In the genomic region with DNA sequence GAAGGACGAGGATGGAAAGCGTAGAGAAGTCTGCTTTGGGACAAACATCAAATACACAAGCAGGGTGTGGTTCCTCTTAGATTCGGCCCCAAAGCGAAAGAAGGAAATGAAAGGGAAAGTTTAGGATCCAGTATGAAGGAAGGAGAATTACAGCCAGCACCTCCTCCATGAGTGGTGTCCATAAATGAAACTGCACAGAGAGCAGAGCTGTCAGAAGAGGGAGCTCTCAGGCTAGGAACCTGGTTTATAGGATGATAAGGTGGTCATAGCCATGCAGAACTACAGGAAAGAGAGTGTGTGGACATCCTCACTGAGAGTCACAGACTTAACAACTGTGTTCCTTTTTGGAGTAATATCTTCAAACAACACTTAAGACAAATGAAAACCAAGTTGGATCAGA, we compare ENCODE assay signal across 8 mouse cellular contexts. TPM values are rescaled to one million over a fixed set of nuclear protein-coding genes. Genes with fewer than 3 reads are reported as not detected.
DNase-seq lines count a peak whose midpoint lies in the region; ATAC-seq and TF ChIP-seq lines count a peak whose summit lies in the region.

No protein-coding gene starts in this region.

- TF ChIP-seq CTCF in spleen, adult 2 months (IDR thresholded peaks at IDR 0.05; ENCODE audit: extremely low read depth, insufficient read depth, insufficient read length, insufficient replicate concordance): peak; percentile 20; the same call in 1 of the 2 replicates
- peak; percentile 88 for TF ChIP-seq CTCF in heart, postnatal 0 days (IDR thresholded peaks at IDR 0.05; ENCODE audit: low read depth)

- no peak overlapping the region for H3K9ac ChIP-seq in forebrain, embryonic 13.5 days
- H3K9ac ChIP-seq in forebrain, embryonic 15.5 days (replicated peaks): no peak overlapping the region
- no peak overlapping the region for H3K9ac ChIP-seq in heart, postnatal 0 days (replicated peaks; ENCODE audit: low read depth, low read length)

- intact Hi-C loops in left cerebral cortex, postnatal 4 days (cut with DNase I): loop anchor here (5.0 kb wide), 1 partner anchor 211 kb away; no protein-coding TSS in a partner anchor

- peak in 1 of 2 experiments; percentile 16 for DNase-seq in spleen, adult 2 months (ENCODE audit: low read depth in 1 of 2, low spot score in 2 of 2)
- no peak for DNase-seq in spleen, adult 12 weeks (ENCODE audit: low spot score)
- peak; percentile 80 for DNase-seq in heart, postnatal 0 days (ENCODE audit: low spot score)
- DNase-seq in left cerebral cortex, postnatal 4 days: peak; percentile 31
- peak; percentile 37 for DNase-seq in right cerebral cortex, postnatal 25 days
- no peak for DNase-seq in spleen, adult 18-20 months

- TF ChIP-seq EP300 in heart, postnatal 0 days (IDR thresholded peaks at IDR 0.05; ENCODE audit: low read depth): no peak

- H3K4me2 ChIP-seq in forebrain, embryonic 13.5 days: no peak overlapping the region
- no peak overlapping the region for H3K4me2 ChIP-seq in forebrain, embryonic 15.5 days (replicated peaks)
- H3K4me2 ChIP-seq in heart, postnatal 0 days (ENCODE audit: low read depth, low read length): no peak overlapping the region

- H3K27me3 ChIP-seq in forebrain, embryonic 13.5 days: no peaks in the 10 kb centered on the region
- no peaks in the 10 kb centered on the region for H3K27me3 ChIP-seq in forebrain, embryonic 15.5 days
- H3K27me3 ChIP-seq in spleen, adult 2 months (ENCODE audit: control insufficient read depth, insufficient read depth, low read length): no peaks in the 10 kb centered on the region
- H3K27me3 ChIP-seq in heart, postnatal 0 days (ENCODE audit: control insufficient read depth, insufficient read depth, low read length): no peaks in the 10 kb centered on the region

- H3K27ac ChIP-seq in forebrain, embryonic 13.5 days: 0 out of 2 replicates have a peak overlapping the region, but pooled peaks have one; percentile 6
- no peak overlapping the region for H3K27ac ChIP-seq in forebrain, embryonic 15.5 days (replicated peaks)
- no peak overlapping the region for H3K27ac ChIP-seq in spleen, adult 2 months (ENCODE audit: insufficient read depth, low read length)
- no peak overlapping the region for H3K27ac ChIP-seq in heart, postnatal 0 days (ENCODE audit: low read depth)

- H3K9me3 ChIP-seq in forebrain, embryonic 13.5 days (replicated peaks): no peaks in the 10 kb centered on the region
- no peaks in the 10 kb centered on the region for H3K9me3 ChIP-seq in forebrain, embryonic 15.5 days
- no peaks in the 10 kb centered on the region for H3K9me3 ChIP-seq in heart, postnatal 0 days (replicated peaks; ENCODE audit: control insufficient read depth, low read length)

- ATAC-seq in forebrain, embryonic 13.5 days: no peak
- ATAC-seq in forebrain, embryonic 15.5 days (replicated peaks): no peak
- peak; percentile 81 for ATAC-seq in heart, postnatal 0 days (ENCODE audit: insufficient read depth, low read depth)

- peaks cover 7% of the 10 kb centered on the region; the same call in 1 of the 2 replicates for H3K36me3 ChIP-seq in forebrain, embryonic 13.5 days (ENCODE audit: poor library complexity, severe bottlenecking)
- H3K36me3 ChIP-seq in forebrain, embryonic 15.5 days: 0 out of 2 replicates have a peak, but pooled peaks cover 2% of the 10 kb centered on the region
- H3K36me3 ChIP-seq in spleen, adult 2 months (ENCODE audit: control insufficient read depth, insufficient read depth, low read length): no peaks in the 10 kb centered on the region; the same call in 1 of the 2 replicates
- H3K36me3 ChIP-seq in heart, postnatal 0 days (replicated peaks; ENCODE audit: control insufficient read depth, insufficient read depth, low read length): peaks cover 7% of the 10 kb centered on the region; the same call in 1 of the 2 replicates

- 0 out of 2 replicates have a peak, but pooled peaks cover 3% of the 10 kb centered on the region for H3K4me1 ChIP-seq in forebrain, embryonic 13.5 days
- no peaks in the 10 kb centered on the region for H3K4me1 ChIP-seq in forebrain, embryonic 15.5 days
- peaks cover 2% of the 10 kb centered on the region; the same call in 1 of the 2 replicates for H3K4me1 ChIP-seq in spleen, adult 2 months (ENCODE audit: control insufficient read depth, insufficient read depth, insufficient read length)
- H3K4me1 ChIP-seq in heart, postnatal 0 days (ENCODE audit: control insufficient read depth, insufficient read depth): peaks cover 7% of the 10 kb centered on the region

- 95% methylated on average over 4 of the region's 4 CpGs for WGBS in forebrain, embryonic 13.5 days
- WGBS in forebrain, embryonic 15.5 days: 92% methylated on average over 4 of the region's 4 CpGs
- WGBS in spleen, adult 2 months: 65% methylated on average over 4 of the region's 4 CpGs
- 67% methylated on average over 4 of the region's 4 CpGs for WGBS in heart, postnatal 0 days

- no peak for TF ChIP-seq POLR2A in spleen, adult 2 months (IDR thresholded peaks at IDR 0.05; ENCODE audit: low read depth, low read length)

- no peak overlapping the region for H3K4me3 ChIP-seq in forebrain, embryonic 13.5 days
- no peak overlapping the region for H3K4me3 ChIP-seq in forebrain, embryonic 15.5 days
- no peak overlapping the region for H3K4me3 ChIP-seq in spleen, adult 2 months (ENCODE audit: extremely low read depth, insufficient read depth, insufficient read length)
- no peak overlapping the region for H3K4me3 ChIP-seq in heart, postnatal 0 days (ENCODE audit: low read depth, low read length)

RNA-seq across cellular contexts. Expression of gene Nhlrc2, which starts 18.0 kb away (rescaled TPM):
- polyA plus RNA-seq in forebrain, embryonic 13.5 days (2015; fragmentation: Nextera tagmentation; extraction: Ambion mirVana): 12.9 and 13.4 TPM in 2 replicates
- polyA plus RNA-seq in forebrain, embryonic 15.5 days (2015; fragmentation: Nextera tagmentation; extraction: Ambion mirVana): 11.2 and 12.7 TPM in 2 replicates
- polyA plus RNA-seq in spleen, adult 2 months (2012; rRNA removed): 4.7 and 5.2 TPM in 2 replicates
- 28.9 and 30.4 TPM in 2 replicates for total RNA-seq in heart, postnatal 0 days (2014; rRNA removed; ENCODE audit: low replicate concordance)
- polyA plus RNA-seq in heart, postnatal 0 days (2015; fragmentation: Nextera tagmentation; extraction: Ambion mirVana): 11.1 and 11.2 TPM in 2 replicates
- total RNA-seq in left cerebral cortex, postnatal 4 days (2021): 10 to 100 TPM; 15.6 to 17.2 TPM

RNA-seq across cellular contexts. Expression of gene Dclre1a, which starts 18.0 kb away (rescaled TPM):
- polyA plus RNA-seq in forebrain, embryonic 13.5 days (2015; fragmentation: Nextera tagmentation; extraction: Ambion mirVana): 13.9 and 14.3 TPM in 2 replicates
- polyA plus RNA-seq in forebrain, embryonic 15.5 days (2015; fragmentation: Nextera tagmentation; extraction: Ambion mirVana): 12.3 and 12.7 TPM in 2 replicates
- polyA plus RNA-seq in spleen, adult 2 months (2012; rRNA removed): 2.6 TPM in 2 replicates
- total RNA-seq in heart, postnatal 0 days (2014; rRNA removed; ENCODE audit: low replicate concordance): 4.4 and 6.9 TPM in 2 replicates
- 9.6 and 11.3 TPM in 2 replicates for polyA plus RNA-seq in heart, postnatal 0 days (2015; fragmentation: Nextera tagmentation; extraction: Ambion mirVana)
- total RNA-seq in left cerebral cortex, postnatal 4 days (2021): 10 to 100 TPM; 11.5 to 13.8 TPM

Comparison
In these comparisons a context has a peak if more than half of its experiments do, and no peak if none do; other contexts are left out.
1. DNase-seq: peak in heart, postnatal 0 days (single experiment), left cerebral cortex, postnatal 4 days (single experiment) and right cerebral cortex, postnatal 25 days (single experiment); none in spleen, adult 12 weeks (single experiment) and spleen, adult 18-20 months (0 of 2).